Mouse (Mus musculus) cortical plate, adult 2 months (tissue): Measurements from ENCODE around the gene Selenof. TPM values are rescaled to one million over a fixed set of nuclear protein-coding genes. Genes with fewer than 3 reads are reported as not detected.
A peak's percentile ranks its signal among the peaks of the same experiment; 100 is the strongest.

Experiments used
- H3K27ac ChIP-seq: fragments of 200-500 bp; 2 replicates; pipeline ENCODE4 v1.5.1; 2012; ENCODE audit warnings: low read length, control low read depth, inconsistent platforms; ENCODE audit not compliant: insufficient read depth
- H3K4me1 ChIP-seq: fragments of 200-500 bp; 2 replicates; pipeline ENCODE4 v1.6.1; 2011; ENCODE audit warnings: low read length; ENCODE audit not compliant: control insufficient read depth, insufficient read depth
- H3K4me3 ChIP-seq: fragments of 200-500 bp; 2 replicates; pipeline ENCODE4 v1.5.1; 2011; ENCODE audit warnings: mild to moderate bottlenecking, low read length, control low read depth; ENCODE audit not compliant: insufficient read depth
- CTCF ChIP-seq: fragments of 200-500 bp; IDR thresholded peaks from 2 replicates; pipeline ENCODE4 v1.5.1; 2011; ENCODE audit warnings: mild to moderate bottlenecking, control low read depth, low read length; ENCODE audit not compliant: insufficient read depth; ENCODE audit errors: extremely low read depth
- POLR2A ChIP-seq: fragments of 200-500 bp; IDR thresholded peaks from 2 replicates; pipeline ENCODE4 v1.6.1; 2011; ENCODE audit warnings: mild to moderate bottlenecking, low read length, control low read depth; ENCODE audit not compliant: insufficient read depth; ENCODE audit errors: extremely low read depth
- polyA plus RNA-seq: library from polyadenylated mRNA; depleted of rRNA; stranded (reverse); fragments of >200 nt; gene quantifications from 2 replicates; pipeline ENCODE4 v1.2.3, GENCODE M21; 2012

Gene Selenof
- polyA plus RNA-seq, 1 experiment, result 279 TPM

- H3K4me3 ChIP-seq, result no peak overlapping the region
- H3K27ac ChIP-seq, result no peak overlapping the region
- peaks cover 4% of the 10 kb centered on the region for H3K4me1 ChIP-seq
- TF ChIP-seq POLR2A, result no peak
- TF ChIP-seq CTCF, result no peak
Measured at GRCm38 (mm10) chr3:144614277-144614676, 44.2 kb downstream of the Selenof start.

- Histone ChIP-seq H3K27ac (no peak overlapping the region), H3K4me3 (no peak overlapping the region), H3K4me1 (peaks cover 4% of the 10 kb centered on the region)
- TF ChIP-seq POLR2A, result no peak
- no peak for TF ChIP-seq CTCF
Measured at GRCm38 (mm10) chr3:144614698-144615097, 44.6 kb downstream of the Selenof start.

GRCm38 (mm10) chr3:144615459-144615858, 45.4 kb downstream of the Selenof start:
- Histone ChIP-seq H3K4me3 (no peak overlapping the region), H3K4me1 (peaks cover 4% of the 10 kb centered on the region), H3K27ac (no peak overlapping the region)
- TF ChIP-seq CTCF, result no peak
- no peak for TF ChIP-seq POLR2A

- no peak overlapping the region for H3K27ac ChIP-seq
- H3K4me1 ChIP-seq, result peaks cover 4% of the 10 kb centered on the region
- H3K4me3 ChIP-seq, result no peak overlapping the region
- TF ChIP-seq CTCF (peak; percentile 91), POLR2A (no peak)
Measured at GRCm38 (mm10) chr3:144616654-144617425, 46.7 kb downstream of the Selenof start.

- Histone ChIP-seq H3K4me1 (peaks cover 4% of the 10 kb centered on the region), H3K27ac (no peak overlapping the region), H3K4me3 (no peak overlapping the region)
- TF ChIP-seq POLR2A (no peak), CTCF (no peak)
Measured at GRCm38 (mm10) chr3:144617633-144618180, 47.6 kb downstream of the Selenof start.

GRCm38 (mm10) chr3:144622930-144623612, 53.0 kb downstream of the Selenof start:
- no peak overlapping the region for H3K4me3 ChIP-seq
- TF ChIP-seq CTCF (no peak), POLR2A (no peak)
- H3K4me1 ChIP-seq, result no peaks in the 10 kb centered on the region
- no peak overlapping the region for H3K27ac ChIP-seq

GRCm38 (mm10) chr3:144625691-144626090, 55.6 kb downstream of the Selenof start:
- TF ChIP-seq CTCF (no peak), POLR2A (no peak)
- Histone ChIP-seq H3K4me3 (no peak overlapping the region), H3K27ac (no peak overlapping the region), H3K4me1 (no peaks in the 10 kb centered on the region)

- no peak overlapping the region for H3K27ac ChIP-seq
- TF ChIP-seq CTCF (no peak), POLR2A (no peak)
- H3K4me3 ChIP-seq, result no peak overlapping the region
- no peaks in the 10 kb centered on the region for H3K4me1 ChIP-seq
Measured at GRCm38 (mm10) chr3:144628005-144628914, 58.2 kb downstream of the Selenof start.

GRCm38 (mm10) chr3:144628915-144629230, 58.8 kb downstream of the Selenof start:
- Histone ChIP-seq H3K4me1 (no peaks in the 10 kb centered on the region), H3K27ac (no peak overlapping the region), H3K4me3 (no peak overlapping the region)
- TF ChIP-seq CTCF (no peak), POLR2A (no peak)

GRCm38 (mm10) chr3:144635236-144635635, 65.1 kb downstream of the Selenof start:
- H3K4me1 ChIP-seq, result no peaks in the 10 kb centered on the region
- no peak overlapping the region for H3K27ac ChIP-seq
- TF ChIP-seq POLR2A (no peak), CTCF (no peak)
- no peak overlapping the region for H3K4me3 ChIP-seq
